Mouse (Mus musculus): ENCODE data around the gene Tmcc2.
A peak's percentile ranks its signal among the peaks of the same experiment; 100 is the strongest.

Tmcc2 gene

GRCm38 (mm10) chr1:132390691-132391579 is at the start of gene Tmcc2:
TSS of gene Tmcc2 (minus strand) at chr1:132391281.
- DNase-seq (ENCODE audit: low spot score) = peak; percentile 59

- DNase-seq (ENCODE audit: low spot score) = no peak
Observed at GRCm38 (mm10) chr1:132437389-132437788, 46.3 kb upstream of the Tmcc2 start.

DNA sequence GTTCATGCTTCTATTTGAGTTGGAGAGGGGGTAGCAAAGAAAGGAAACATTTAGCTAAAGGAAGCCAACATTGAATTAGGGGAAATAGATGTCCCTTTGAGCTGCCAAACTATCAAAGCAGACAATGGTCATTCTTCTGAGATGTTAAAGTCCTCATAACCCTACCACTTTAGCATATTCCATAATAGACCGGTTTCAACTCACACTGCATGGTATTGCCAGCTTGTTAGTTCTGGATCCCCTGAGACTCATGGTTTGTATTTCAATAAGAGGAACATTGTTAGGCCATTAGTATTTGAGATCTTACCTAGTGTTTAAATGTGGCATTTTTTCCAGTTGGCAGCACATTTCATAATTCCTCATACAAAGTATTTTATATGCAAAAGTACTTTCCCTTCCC is 45.9 kb upstream of the Tmcc2 start:
- DNase-seq (ENCODE audit: low spot score) = no peak

DNA sequence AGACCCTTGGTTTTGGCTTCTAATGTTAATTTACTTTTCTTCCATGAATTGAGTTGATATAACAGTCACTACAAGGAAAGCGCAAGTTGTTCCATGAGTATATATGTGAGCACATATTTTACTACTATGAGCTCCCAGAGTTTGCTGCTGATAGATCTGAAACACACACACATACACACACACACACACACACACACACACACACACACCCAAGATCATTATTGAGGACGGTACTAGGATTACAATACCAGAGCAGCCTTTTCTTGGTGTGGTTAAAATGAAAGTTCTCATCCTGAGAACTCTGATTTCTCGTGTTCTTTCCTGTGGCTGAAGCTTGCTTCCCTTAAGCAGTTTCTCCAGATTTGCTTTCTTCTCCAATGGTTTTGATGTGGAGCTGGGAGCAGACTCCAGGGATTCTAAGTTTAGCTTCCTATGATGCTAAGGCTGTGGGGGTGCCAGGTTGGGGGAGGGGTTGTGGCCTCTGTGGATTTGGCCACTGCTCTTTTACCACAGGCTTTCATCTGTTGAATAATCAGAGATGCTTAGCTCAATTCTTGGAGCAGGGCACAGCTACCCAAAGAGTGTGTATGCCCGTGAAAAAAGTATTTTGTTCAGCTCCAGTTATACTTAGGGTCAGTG is 45.4 kb upstream of the Tmcc2 start:
- no peak for DNase-seq (ENCODE audit: low spot score)

- no peak for DNase-seq (ENCODE audit: low spot score)
Observed at GRCm38 (mm10) chr1:132434032-132434431, 43.0 kb upstream of the Tmcc2 start.

DNA sequence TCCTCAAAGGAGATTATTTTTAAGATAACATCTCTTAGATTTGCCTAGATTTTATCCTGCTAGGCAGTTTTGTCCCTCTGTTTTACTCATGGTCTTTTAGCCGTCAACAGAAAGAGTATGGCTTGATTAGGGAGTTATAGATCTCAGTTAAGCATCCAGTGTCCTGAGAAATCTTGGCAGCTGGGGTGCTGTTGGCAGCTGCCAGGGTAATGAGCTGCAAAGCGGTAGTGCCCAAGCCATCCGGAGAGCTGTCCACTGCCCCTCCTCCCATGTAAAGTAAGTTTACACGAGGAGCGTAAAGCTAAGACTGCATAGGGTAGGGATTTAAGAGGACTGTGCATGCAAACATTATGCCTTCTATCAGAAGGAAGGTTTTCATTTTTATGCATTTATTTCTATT is 42.3 kb upstream of the Tmcc2 start:
- no peak for DNase-seq (ENCODE audit: low spot score)

DNA sequence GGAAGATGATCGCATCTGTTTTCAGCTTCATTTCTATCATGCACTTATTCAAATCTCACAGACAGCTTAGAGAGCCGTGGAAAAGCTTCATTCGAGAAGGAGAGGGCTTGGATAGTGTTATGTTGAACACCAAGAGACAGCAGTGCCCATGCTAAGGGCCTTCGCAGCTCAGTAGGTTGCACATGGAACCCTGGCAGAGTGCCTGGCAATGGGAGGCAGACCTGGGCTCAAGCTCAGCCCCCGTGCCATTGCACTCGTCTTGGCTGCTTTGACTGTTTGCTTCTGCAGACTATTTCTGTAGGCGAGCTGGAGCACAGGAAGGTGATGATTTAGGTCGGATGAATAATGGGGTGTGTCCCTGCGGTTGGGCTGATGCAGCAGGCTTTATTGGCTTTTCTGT is 40.6 kb upstream of the Tmcc2 start:
- no peak for DNase-seq (ENCODE audit: low spot score)

DNA sequence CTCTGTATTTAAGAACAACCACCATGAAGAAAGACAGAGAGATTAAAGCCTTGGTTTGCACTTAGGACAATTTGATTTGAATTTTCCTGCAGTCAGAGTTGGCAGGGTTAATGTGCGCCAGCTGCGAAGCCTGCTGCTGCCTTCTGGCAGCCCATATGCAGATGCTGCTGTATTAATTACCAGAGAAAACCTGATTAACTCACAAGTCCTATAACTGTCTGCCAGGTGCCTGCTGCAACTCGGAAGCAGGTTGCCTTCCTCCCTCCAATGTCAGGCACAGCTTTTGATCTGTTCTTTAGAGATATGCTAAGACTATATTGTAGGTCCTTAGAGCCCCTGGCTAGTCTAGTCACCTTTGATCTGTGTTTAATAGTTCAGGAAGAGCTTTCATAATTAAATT is 39.7 kb upstream of the Tmcc2 start:
- no peak for DNase-seq (ENCODE audit: low spot score)

- no peak for DNase-seq (ENCODE audit: low spot score)
Observed at GRCm38 (mm10) chr1:132425600-132425999, 34.5 kb upstream of the Tmcc2 start.

DNA sequence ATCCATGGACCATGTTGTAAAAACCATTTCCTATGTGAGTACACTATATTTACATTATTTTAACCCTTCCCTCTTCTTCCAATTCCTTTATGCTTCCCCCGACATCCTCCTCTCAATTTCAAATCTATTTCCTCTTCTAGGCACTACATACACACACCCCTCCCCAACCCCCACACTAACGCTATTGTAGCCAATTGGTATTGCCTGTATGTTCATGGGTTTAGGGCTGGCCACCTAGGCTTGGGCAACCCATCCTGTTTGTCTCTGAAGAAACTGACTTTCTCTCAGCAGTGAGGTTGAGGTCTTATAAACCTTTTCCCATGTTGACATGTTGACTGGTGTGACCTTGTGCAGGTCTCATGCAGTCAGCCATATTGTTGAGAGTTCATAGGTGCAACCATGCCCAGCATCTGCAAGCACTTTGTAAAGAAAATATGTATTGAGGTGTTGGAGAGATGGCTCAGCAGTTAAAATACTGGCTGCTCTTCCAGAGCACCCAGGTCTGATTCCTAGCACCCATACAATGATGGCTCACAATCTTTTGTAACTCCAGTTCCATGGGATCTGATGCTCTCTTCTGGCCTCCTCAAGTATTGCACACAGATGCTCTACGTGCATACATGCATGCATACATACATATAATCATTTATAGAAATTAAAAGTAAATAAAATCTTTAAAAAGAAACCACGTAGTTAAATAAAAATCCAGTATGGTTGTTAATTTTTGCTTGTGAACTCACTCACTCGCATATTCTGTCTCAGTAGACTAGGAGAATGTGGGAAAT is 32.0 kb upstream of the Tmcc2 start:
- DNase-seq (ENCODE audit: low spot score) = no peak

- no peak for DNase-seq (ENCODE audit: low spot score)
Observed at GRCm38 (mm10) chr1:132420662-132421061, 29.6 kb upstream of the Tmcc2 start.

- no peak for DNase-seq (ENCODE audit: low spot score)
Observed at GRCm38 (mm10) chr1:132420206-132420605, 29.1 kb upstream of the Tmcc2 start.

- peak; percentile 96 for DNase-seq (ENCODE audit: low spot score)
Observed at GRCm38 (mm10) chr1:132417319-132418251, 26.5 kb upstream of the Tmcc2 start, which contains the start of gene Dstyk. TSS of gene Dstyk (plus strand) at chr1:132417555.

- no peak for DNase-seq (ENCODE audit: low spot score)
Observed at GRCm38 (mm10) chr1:132416943-132417290, 25.8 kb upstream of the Tmcc2 start.

DNA sequence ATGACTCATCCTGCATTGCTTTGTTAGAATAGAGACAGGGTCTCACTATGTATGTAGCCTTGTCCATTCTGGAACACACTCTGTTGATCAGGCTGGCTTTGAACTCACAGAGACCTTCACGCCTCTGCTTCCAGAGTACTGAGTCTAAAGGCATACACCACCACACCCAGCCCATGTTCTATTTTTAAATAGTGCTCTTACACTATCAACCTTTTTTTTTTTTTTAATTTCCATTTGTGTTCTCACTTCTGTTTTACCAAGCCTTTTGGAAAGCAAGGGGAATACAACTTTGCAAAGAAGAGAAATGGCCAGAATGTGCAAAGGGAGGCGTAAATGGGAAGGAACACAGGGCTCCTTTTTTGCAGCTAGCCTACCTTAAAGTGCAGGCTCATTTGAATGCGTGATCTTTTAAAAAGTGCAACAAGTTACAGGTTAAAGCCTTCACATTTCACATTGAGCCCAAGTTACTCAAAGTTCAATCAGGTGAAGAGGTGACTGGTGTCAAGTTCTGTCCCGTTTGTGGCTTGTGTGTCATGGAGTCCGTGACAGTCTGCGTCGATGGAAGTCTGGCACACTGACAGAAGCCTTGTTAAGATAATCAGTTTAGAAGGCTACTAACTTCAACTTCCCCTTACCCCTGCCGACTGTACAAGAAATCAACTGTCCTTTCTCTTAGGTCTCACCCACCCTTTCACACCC is 25.3 kb upstream of the Tmcc2 start:
- no peak for DNase-seq (ENCODE audit: low spot score)

- no peak for DNase-seq (ENCODE audit: low spot score)
Observed at GRCm38 (mm10) chr1:132410657-132411056, 19.6 kb upstream of the Tmcc2 start.

- DNase-seq (ENCODE audit: low spot score) = no peak
Observed at GRCm38 (mm10) chr1:132401843-132402242, 10.8 kb upstream of the Tmcc2 start.

DNA sequence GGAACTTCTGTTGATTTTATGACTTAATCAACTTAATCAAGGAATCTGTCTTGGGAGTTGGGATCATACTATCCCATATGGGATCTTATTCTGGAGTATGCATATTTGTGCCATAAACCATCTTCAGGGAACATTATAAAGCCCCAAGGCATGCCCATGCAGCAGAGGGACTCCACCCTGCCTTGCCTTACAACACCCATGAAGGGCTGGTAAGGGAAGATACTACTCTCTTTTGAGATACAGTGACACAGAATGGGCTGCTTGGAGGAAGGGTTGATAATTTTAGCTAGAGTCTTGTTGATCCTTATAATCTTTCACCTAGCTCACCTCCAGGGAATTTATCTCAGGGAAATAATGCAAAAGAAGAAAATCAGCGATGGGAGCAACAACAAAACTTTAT is 9.5 kb upstream of the Tmcc2 start:
- no peak for DNase-seq (ENCODE audit: low spot score)

- DNase-seq (ENCODE audit: low spot score) = no peak
Observed at GRCm38 (mm10) chr1:132396705-132397104, 5.6 kb upstream of the Tmcc2 start.

GRCm38 (mm10) chr1:132392872-132393271 is 1.8 kb upstream of the Tmcc2 start:
- DNase-seq (ENCODE audit: low spot score) = no peak

DNA sequence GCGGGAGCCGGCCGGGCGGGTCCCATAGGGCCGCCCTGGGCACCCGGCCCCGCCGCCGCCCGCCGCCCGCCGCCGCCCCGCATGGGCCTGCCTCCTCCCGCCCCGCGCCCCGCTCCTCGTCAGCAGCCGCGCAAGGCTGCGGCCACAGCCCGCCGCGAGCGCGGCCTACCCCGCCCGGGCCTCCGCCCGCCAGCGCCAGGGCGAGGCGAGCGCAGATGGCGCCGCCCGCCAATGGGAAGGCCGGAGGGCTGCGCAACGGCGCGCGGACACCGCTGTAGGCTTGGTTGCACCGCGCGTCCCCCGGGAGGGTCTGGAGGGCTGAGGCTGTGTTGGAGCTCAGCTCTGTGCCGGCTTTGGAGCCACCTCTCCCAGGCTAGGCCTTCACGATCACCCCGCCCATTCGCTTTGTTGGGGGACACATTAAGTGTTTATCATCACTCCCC is 520 bp upstream of the Tmcc2 start:
- peak; percentile 93 for DNase-seq (ENCODE audit: low spot score)
